Mouse (Mus musculus) left cerebral cortex, adult 2 months (tissue): ENCODE measurements around the gene Creb1. TPM values are rescaled to one million over a fixed set of nuclear protein-coding genes. Genes with fewer than 3 reads are reported as not detected.
A peak's percentile ranks its signal among the peaks of the same experiment; 100 is the strongest.
"Not testable (repeated sequence)": the region's sequence is repeated elsewhere in the genome, so short reads cannot be mapped to it uniquely, and the experiment has no call there.

ENCODE experiments used
- DNase-seq, 2 experiments: peaks; one replicate each; pipeline ENCODE4 v3.0.0; 2021 to 2022; ENCODE audit warnings: low spot score in 2 of 2, mixed read lengths in 1 of 2; ENCODE audit errors: extremely low spot score in 1 of 2
- H3K27ac ChIP-seq: fragments of 200-600 bp; 2 replicates; pipeline ENCODE4 v1.8.1; 2022
- H3K4me3 ChIP-seq: fragments of 200-600 bp; 2 replicates; pipeline ENCODE4 v1.8.1; 2022
- CTCF ChIP-seq: fragments of 200-600 bp; IDR thresholded peaks from 2 replicates; pipeline ENCODE4 v1.8.1; 2022; ENCODE audit warnings: antibody characterized with exemption, mild to moderate bottlenecking, moderate library complexity
- intact Hi-C: fragments of 180-260 bp; cut with DNase I; formaldehyde crosslinking; loops from one replicate; pipeline ENCODE4 v1.15.1; 2025
- total RNA-seq, 2 experiments: library from RNA; stranded (reverse); gene quantifications; 2 replicates each; pipeline ENCODE4 v1.2.3; 2021

Creb1 gene
- total RNA-seq, 2 experiments from 2014 or later: 49.2 to 55.7 TPM

DNA sequence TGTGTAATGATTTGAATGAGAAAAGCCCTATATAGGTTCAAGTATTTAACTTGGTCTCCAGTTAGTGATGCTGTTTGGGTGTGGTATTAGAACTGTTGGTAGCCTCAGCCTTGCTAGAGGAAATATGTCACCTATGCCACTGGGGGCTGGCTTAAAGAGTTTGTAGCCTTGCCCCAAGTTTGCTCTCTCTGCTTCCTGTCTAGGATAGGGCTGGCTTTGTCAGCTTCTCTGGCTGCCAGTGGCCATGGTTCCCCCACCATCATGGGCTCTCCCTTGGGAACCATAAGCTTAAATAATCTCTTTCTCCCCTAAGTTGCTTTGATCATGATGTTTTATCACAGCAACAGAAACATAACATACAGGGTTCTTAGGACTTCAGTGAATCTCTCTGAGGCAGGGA, 92.8 kb downstream of the Creb1 start:
- Histone ChIP-seq H3K27ac (no peak overlapping the region), H3K4me3 (no peak overlapping the region)
- no peak for TF ChIP-seq CTCF
- intact Hi-C loops: no loop called here
- DNase-seq: no peak

DNA sequence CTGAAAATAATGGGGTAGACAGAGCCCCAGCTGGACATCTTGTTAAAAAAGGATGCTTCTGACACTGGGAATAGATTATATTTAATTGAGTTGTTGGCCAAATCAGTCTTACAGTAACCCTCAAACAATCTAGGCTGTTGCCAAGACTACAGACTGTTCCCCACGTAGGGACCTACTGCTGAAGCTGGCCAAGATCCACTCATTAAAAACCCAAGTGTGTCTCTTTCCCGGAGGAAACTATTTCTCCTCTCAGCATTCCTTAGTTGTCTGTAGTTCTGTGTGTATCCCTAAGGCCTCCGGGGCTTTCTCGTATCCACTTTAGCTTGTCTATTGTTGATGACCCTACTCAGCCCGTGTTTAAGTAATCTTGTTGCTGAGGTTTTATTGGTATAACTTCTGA, 99.1 kb downstream of the Creb1 start:
- no peak for DNase-seq
- no peak overlapping the region for H3K4me3 ChIP-seq
- no peak for TF ChIP-seq CTCF
- no peak overlapping the region for H3K27ac ChIP-seq
- intact Hi-C loops: no loop called here

DNA sequence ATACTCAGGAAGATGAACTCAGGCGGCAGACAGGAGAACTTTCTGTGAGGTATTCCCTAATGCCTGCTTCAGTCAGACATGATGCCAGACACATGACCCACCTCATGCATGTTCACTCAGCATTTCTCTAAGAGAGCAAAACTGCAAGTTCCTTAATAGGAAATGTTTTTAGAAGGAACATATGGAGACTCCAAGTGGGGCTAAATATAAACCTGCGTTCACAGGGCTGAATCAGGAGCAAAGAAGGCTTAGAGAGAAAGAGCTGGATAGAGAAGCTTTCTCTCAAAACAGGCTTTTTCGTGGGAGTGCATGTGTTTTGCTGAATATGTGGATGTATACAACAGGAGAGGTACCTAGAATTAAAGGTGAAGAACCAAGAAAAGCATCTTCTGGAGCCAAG, 100.8 kb downstream of the Creb1 start:
- intact Hi-C loops: no loop called here
- H3K27ac ChIP-seq: peak overlapping the region; percentile 90
- no peak overlapping the region for H3K4me3 ChIP-seq
- TF ChIP-seq CTCF: no peak
- DNase-seq: no peak

DNA sequence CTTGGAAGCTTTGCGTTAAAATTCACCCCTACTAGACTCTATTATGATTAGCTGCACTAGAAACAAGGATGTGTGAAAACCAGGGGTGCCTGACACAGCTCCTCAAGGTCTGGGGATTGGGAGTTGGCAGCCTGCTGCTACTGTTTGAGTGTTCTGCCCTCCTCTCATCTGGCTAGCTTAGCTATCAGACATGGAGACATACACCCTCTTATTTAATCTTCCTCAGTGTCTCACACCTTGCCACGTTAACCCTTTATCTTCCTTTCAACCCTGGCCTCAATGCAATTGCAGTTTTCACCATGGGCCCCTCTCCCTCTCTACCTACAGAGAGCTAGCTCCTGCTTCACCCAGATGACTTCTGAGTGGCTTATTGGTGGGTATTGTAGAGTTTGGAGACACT, 103.2 kb downstream of the Creb1 start:
- intact Hi-C loops: no loop called here
- Histone ChIP-seq H3K27ac (no peak overlapping the region), H3K4me3 (no peak overlapping the region)
- TF ChIP-seq CTCF: no peak
- no peak for DNase-seq

DNA sequence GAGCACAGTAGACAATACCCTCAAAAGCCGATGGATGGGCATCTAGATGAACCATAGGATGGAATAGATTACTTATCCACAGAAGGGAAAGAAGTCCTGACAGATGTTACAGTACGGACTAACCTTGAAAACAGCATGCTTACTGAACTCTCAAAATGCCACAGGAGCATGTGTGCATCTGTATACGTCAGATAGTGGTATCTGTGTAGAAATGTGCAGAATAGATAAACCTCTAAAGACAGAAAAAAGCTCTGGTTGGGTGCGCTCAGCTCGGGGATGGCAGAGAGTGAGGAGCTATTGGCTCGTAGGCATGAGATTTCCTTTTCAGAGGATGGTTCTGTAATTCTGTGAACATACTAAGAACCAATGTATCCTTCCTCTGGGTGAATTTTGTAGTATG, 106.8 kb downstream of the Creb1 start:
- intact Hi-C loops: no loop called here
- no peak for TF ChIP-seq CTCF
- DNase-seq: no peak
- Histone ChIP-seq H3K27ac (no peak overlapping the region), H3K4me3 (no peak overlapping the region)

DNA sequence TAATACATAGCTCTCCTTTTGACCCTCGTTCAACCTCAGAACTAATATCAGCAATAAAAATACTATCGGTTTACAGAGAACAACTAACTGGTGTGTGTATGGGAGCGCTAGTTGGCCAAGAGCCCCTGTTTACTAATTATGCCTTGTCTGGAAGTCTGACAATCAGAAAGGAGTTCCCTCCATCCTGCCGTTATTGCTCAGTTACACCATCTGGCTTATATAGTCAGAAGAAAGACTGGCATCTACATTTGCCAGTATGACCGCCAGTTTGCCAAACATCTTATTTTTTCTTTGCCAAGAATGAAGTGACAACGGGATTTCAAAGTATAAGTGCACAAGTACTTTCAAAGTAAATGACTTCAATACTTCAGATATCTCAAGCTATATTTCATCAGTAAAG, 108.6 kb downstream of the Creb1 start:
- H3K4me3 ChIP-seq: no peak overlapping the region
- no peak for DNase-seq
- intact Hi-C loops: no loop called here
- no peak for TF ChIP-seq CTCF
- H3K27ac ChIP-seq: no peak overlapping the region

DNA sequence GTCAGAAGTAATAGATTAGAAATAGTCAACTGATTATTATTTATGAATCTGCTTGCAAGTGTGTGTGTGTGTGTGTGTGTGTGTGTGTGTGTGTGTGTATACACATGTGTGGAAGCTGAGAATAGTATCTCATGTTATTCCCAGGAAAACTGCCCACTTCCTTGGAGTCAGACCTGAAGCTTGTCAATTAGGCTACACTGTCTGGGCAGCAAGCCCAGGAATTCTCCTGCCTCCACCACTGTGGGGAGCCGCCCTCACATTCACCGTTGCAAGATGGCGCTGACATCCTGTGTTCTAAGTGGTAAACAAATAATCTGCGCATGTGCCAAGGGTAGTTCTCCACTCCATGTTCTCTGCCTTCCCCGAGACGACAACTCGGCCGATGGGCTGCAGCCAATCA, 110.1 kb downstream of the Creb1 start:
- intact Hi-C loops, H3K4me3 ChIP-seq, H3K27ac ChIP-seq: not testable (repeated sequence)

DNA sequence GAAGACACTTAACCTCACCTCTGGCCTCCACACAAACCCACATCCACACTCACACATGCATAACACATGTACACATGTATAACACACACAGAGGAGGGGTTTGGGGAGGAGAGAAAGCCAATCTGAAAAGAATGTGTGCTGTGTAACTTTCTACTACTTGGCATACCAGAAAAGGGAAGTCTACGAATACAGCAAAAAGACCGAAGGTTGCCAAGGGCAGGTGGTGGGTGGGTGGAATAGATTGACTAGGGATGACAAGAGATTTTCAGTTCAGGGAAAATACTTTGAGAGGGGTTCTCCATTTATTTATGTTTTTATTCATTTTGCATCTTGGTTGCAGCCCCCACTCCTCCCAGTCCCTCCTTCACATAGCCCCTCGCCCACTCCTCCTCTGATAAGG, 112.1 kb downstream of the Creb1 start:
- intact Hi-C loops: no loop called here
- no peak overlapping the region for H3K4me3 ChIP-seq
- no peak for TF ChIP-seq CTCF
- no peak for DNase-seq
- no peak overlapping the region for H3K27ac ChIP-seq

More for the DNA sequence above, 110.1 kb downstream of the Creb1 start:
- not testable (repeated sequence) for DNase-seq

DNA sequence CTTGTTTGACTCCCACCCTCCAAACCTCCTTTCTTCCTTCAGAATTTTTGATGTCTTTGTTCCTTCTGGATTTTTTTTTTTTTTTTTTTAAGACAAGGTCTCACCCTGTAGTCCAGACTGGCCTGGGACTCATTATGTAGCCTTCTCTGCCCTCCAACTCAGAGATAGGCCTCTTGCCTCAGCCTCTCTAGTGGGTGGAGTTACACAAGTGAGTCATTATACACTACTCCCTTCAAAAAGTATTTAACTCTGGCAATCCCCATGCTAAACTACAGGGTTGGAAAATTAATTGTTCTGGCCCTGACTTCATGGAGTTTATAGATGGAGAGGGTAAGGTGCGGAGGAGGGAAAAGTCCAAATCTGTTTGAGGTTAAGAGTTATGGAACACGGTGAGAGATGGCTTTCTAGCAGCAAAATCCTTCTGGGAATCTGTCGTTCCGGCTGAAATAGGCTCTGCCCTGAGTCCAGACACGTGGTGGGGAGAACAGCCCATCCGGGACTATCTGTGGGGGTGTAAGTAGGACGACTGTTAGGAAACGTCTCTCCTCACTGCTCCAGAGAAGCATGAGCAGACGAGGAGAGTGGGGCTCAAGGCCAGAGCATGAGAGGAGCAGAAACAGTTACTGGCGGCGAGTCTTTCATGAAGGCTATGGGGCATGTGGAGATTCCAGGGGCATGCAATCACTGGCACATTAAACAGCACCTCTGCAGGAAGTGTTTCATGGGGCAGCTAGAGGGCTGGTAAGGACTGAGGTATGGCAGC, 117.1 kb downstream of the Creb1 start:
- H3K4me3 ChIP-seq: no peak overlapping the region
- H3K27ac ChIP-seq: no peak overlapping the region
- intact Hi-C loops: no loop called here
- DNase-seq: no peak
- no peak for TF ChIP-seq CTCF

DNA sequence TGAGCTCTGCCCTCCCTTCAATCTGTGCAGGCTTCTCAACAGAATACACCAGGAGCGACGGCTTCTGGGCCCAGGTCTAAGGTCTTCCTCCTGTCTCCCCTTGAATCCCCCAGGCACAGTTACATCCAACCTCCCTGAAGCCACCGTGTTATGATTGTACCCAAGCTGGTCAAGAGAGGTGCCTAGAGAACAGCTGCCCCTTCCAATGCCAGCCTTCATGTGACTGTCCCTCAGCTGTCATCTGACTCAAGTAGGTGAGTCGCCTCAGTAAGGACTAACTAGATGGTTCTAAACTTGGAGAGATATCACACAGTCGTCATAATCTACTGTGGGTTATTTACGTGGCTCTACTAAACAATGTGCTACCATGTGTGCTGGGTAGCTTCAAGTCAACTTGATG, 121.3 kb downstream of the Creb1 start:
- no peak overlapping the region for H3K4me3 ChIP-seq
- no peak overlapping the region for H3K27ac ChIP-seq
- no peak for DNase-seq
- TF ChIP-seq CTCF: no peak
- intact Hi-C loops: no loop called here

Other genes with a start within 250 kb of the Creb1 start
- 10 to 100 TPM; 13.1 to 14.4 TPM for gene Mettl21a, start 84.6 kb downstream of the Creb1 start, total RNA-seq
- gene Ccnyl1, start 157.8 kb downstream of the Creb1 start, total RNA-seq: 10 to 100 TPM; 19.7 to 20.2 TPM
- gene Fzd5, start 205.1 kb downstream of the Creb1 start, total RNA-seq: 1 to 10 TPM in 1 of 2 experiments, under 1 TPM in 1; 0.93 to 1.4 TPM